Mouse (Mus musculus) cortical plate, adult 2 months (tissue): Measurements from ENCODE around the gene Dlg2.

ENCODE experiments used
- CTCF ChIP-seq: fragments of 200-500 bp; IDR thresholded peaks from 2 replicates; pipeline ENCODE4 v1.5.1; 2011; ENCODE audit warnings: mild to moderate bottlenecking, control low read depth, low read length; ENCODE audit not compliant: insufficient read depth; ENCODE audit errors: extremely low read depth
- POLR2A ChIP-seq: fragments of 200-500 bp; IDR thresholded peaks from 2 replicates; pipeline ENCODE4 v1.6.1; 2011; ENCODE audit warnings: mild to moderate bottlenecking, low read length, control low read depth; ENCODE audit not compliant: insufficient read depth; ENCODE audit errors: extremely low read depth

- no peak for TF ChIP-seq POLR2A
- no peak for TF ChIP-seq CTCF
Measured at GRCm38 (mm10) chr7:92430254-92430653, 1953.8 kb downstream of the Dlg2 start.
